Mouse (Mus musculus): ENCODE measurements around the gene Hapln2.

Gene Hapln2

DNA sequence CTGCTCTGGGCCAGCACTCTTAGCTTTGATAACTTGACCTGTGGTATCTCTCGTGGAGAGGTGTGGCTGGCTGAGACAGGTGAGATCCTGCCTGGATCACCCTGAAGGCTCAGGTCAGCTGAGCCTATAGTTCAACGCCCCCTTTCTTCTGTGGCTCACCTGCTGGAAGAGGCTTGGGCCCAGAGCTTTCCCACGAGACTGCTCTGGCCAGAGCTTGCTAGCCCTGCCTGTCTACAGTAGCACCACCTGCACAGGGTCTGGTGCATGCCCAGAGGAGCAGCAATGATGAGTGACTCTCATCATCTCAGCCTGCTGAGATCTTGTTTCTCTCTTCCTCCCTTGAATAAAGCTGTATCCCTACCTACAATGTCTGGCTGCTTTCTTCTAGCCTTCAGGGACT is 47.3 kb downstream of the Hapln2 start:
- no peak for DNase-seq

DNA sequence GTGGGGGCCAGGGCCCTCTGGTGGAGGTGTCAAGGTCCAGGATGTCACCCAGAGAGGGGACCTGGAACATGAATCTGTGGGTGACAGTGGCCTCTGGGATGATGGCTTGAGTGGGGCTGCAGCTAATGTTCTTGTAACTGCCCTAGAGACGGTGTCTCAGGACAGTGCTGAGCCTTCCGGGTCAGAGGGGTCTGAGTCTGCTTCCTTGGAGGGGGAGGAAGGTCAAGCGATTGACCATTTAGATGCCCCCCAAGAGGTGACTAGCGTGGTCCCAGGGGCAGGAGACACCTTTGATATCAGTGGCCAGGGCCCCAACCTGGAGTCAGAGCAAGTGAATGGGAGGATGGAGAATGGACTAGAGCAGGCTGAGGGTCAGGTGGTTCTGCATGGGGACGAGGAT is 47.9 kb downstream of the Hapln2 start:
- no peak for DNase-seq

DNA sequence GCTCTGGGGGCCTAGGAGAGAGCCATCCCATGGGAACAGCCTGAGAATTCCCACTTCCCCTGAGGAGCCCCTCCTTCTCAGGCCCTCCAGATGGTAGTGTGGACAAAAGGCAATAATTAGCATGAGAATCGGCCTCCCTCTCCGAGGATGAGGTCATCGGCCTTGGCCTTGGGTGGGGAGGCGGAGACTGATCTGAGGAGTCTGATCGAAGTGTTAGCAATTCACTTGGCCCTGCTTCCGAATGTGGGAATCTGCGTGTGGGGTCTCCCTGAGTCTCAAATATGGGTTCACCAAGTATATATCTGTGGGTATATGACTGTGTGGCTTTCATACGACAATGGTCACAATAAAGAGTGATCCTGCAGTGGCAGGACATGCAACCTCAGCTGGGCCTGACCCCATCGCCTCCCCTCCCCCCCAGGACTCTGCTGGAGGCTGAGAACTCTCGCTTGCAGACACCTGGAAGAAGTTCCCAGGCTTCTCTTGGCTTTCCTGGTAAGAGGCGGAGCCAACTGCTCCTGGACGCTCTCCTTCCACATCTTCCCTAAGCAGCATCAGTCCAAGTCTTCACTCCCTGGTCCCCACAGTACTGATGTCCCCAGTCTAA is 52.9 kb downstream of the Hapln2 start:
- no peak for DNase-seq

- no peak for DNase-seq
These were observed 53.6 kb downstream of the Hapln2 start for GRCm38 (mm10) chr3:87973593-87974380.

DNA sequence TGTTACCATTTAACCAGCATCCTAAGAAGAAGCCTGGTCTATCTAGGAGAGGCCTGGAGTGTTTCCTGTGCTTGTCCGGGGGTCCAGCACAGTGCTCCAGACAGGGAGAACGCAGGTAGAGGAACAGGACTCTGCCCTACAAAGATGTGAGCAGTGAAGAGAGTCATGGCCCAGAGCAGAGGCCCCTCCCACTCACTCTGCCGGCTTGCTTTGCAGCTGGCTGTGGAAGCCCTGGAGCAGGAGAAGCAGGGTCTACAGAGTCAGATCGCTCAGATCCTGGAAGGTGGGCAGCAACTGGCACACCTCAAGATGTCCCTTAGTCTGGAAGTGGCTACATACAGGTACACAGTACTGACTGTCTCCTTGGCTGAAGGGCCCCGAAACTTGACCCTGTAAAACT is 54.6 kb downstream of the Hapln2 start:
- no peak for DNase-seq

DNA sequence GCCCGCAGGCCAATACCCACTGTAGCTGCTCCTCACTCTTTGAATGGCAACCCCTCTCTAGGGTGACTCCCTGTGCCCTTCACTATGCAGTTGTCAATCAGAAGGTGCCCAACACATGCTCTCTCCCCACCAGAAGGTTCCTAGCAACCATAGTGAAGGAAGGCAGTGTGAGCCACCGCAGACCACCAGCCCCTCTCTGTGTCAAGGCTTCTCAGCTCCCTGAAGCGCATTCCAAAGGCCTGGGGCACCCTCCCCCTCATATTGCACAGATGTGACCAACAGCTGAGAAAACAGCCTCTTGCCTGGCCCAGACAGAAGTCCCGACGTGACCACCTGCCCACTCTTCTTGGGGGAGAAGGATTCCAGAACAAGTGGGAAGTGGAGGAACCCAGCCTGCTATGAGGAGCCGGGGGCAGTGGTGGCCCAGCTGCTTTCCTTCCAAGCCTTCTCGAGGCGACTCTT is 55.1 kb downstream of the Hapln2 start:
- no peak for DNase-seq
